Comparison of ENCODE assay signal across 8 mouse cellular contexts in genomic region chr16:92821938-92822629, GRCm38 (mm10). TPM values are rescaled to one million over a fixed set of nuclear protein-coding genes. Genes with fewer than 3 reads are reported as not detected.
DNase-seq lines count a peak whose midpoint lies in the region; ATAC-seq and TF ChIP-seq lines count a peak whose summit lies in the region.
"Had no signal": no experiment of that assay in that cellular context is flagged by ENCODE, and none has a peak within 500 bp of the region (broad histone marks: within the 10 kb centered on the region; RNA-seq: fewer than 3 reads in every experiment).

No protein-coding gene starts in this region.

- H3K9me3 ChIP-seq in hindbrain, postnatal 0 days (ENCODE audit: low read length): no peaks in the 10 kb centered on the region
- H3K9me3 ChIP-seq in forebrain, embryonic 14.5 days (replicated peaks; ENCODE audit: control insufficient read depth, low read length): no peaks in the 10 kb centered on the region
- H3K9me3 ChIP-seq in lung, postnatal 0 days (ENCODE audit: low read length): no peaks in the 10 kb centered on the region

- no peak overlapping the region for H3K27ac ChIP-seq in hindbrain, postnatal 0 days
- no peak overlapping the region for H3K27ac ChIP-seq in forebrain, embryonic 14.5 days (ENCODE audit: low read depth, low read length)
- no peak overlapping the region for H3K27ac ChIP-seq in lung, postnatal 0 days (ENCODE audit: low read length)
- H3K27ac ChIP-seq: heart, adult 2 months had no signal

- H3K9ac ChIP-seq in hindbrain, postnatal 0 days (replicated peaks; ENCODE audit: low read length): no peak overlapping the region
- no peak overlapping the region for H3K9ac ChIP-seq in forebrain, embryonic 14.5 days (ENCODE audit: low read length)
- no peak overlapping the region for H3K9ac ChIP-seq in lung, postnatal 0 days (replicated peaks; ENCODE audit: low read depth)

- H3K4me3 ChIP-seq in hindbrain, postnatal 0 days (ENCODE audit: low read length): no peak overlapping the region
- no peak overlapping the region for H3K4me3 ChIP-seq in forebrain, embryonic 14.5 days (ENCODE audit: low read depth, low read length)
- H3K4me3 ChIP-seq in lung, postnatal 0 days (ENCODE audit: low read depth, low read length): no peak overlapping the region
- H3K4me3 ChIP-seq: heart, adult 2 months had no signal

- TF ChIP-seq EP300 in lung, postnatal 0 days (IDR thresholded peaks at IDR 0.05): no peak

- ATAC-seq in erythroid progenitor cell, adult 5-6 weeks (replicated peaks; ENCODE audit: low FRiP score, poor library complexity, severe bottlenecking): peak; percentile 53
- no peak for ATAC-seq in hindbrain, postnatal 0 days
- ATAC-seq in forebrain, embryonic 14.5 days: no peak
- no peak for ATAC-seq in lung, postnatal 0 days

- TF ChIP-seq CTCF in hindbrain, postnatal 0 days (IDR thresholded peaks at IDR 0.05; ENCODE audit: low read depth): no peak
- TF ChIP-seq CTCF in lung, postnatal 0 days (IDR thresholded peaks at IDR 0.05): no peak

- peak; percentile 86 for DNase-seq in 416B (ENCODE audit: low read depth)
- DNase-seq in B cell, adult 2 months: peak; percentile 33
- peak; percentile 12 for DNase-seq in mesoderm, embryonic 11.5 days (ENCODE audit: low read depth, low spot score)
- DNase-seq in hindbrain, postnatal 0 days (ENCODE audit: low spot score): no peak
- no peak for DNase-seq in forebrain, embryonic 14.5 days (ENCODE audit: low spot score)
- DNase-seq in lung, postnatal 0 days (ENCODE audit: low spot score): no peak

- H3K4me1 ChIP-seq in hindbrain, postnatal 0 days (ENCODE audit: insufficient read depth, low read length): no peaks in the 10 kb centered on the region; the same call in 1 of the 2 replicates
- no peaks in the 10 kb centered on the region for H3K4me1 ChIP-seq in forebrain, embryonic 14.5 days (ENCODE audit: control insufficient read depth, insufficient read depth, low read length)
- H3K4me1 ChIP-seq in lung, postnatal 0 days (ENCODE audit: insufficient read depth, low read depth, low read length): no peaks in the 10 kb centered on the region

- H3K36me3 ChIP-seq in hindbrain, postnatal 0 days (ENCODE audit: insufficient read depth, low read length): no peaks in the 10 kb centered on the region
- no peaks in the 10 kb centered on the region for H3K36me3 ChIP-seq in forebrain, embryonic 14.5 days (ENCODE audit: control insufficient read depth, insufficient read depth, low read length)
- H3K36me3 ChIP-seq in lung, postnatal 0 days (ENCODE audit: insufficient read depth, low read length): no peaks in the 10 kb centered on the region

- H3K4me2 ChIP-seq in hindbrain, postnatal 0 days (ENCODE audit: low read depth, low read length): no peak overlapping the region
- H3K4me2 ChIP-seq in forebrain, embryonic 14.5 days (ENCODE audit: low read length): no peak overlapping the region
- H3K4me2 ChIP-seq in lung, postnatal 0 days (replicated peaks; ENCODE audit: low read depth, low read length): no peak overlapping the region

- WGBS in hindbrain, postnatal 0 days: 56% methylated on average over 14 of the region's 14 CpGs
- WGBS in forebrain, embryonic 14.5 days: 66% methylated on average over 14 of the region's 14 CpGs
- 55% methylated on average over 14 of the region's 14 CpGs for WGBS in lung, postnatal 0 days

- H3K27me3 ChIP-seq in hindbrain, postnatal 0 days (ENCODE audit: insufficient read depth, low read length): no peaks in the 10 kb centered on the region
- H3K27me3 ChIP-seq in forebrain, embryonic 14.5 days (replicated peaks; ENCODE audit: control insufficient read depth, insufficient read depth, low read length): no peaks in the 10 kb centered on the region
- no peaks in the 10 kb centered on the region for H3K27me3 ChIP-seq in lung, postnatal 0 days (replicated peaks; ENCODE audit: insufficient read depth, low read length)

RNA-seq across cellular contexts. Expression of gene Runx1, which starts 3.9 kb away (rescaled TPM):
- 66.7 and 107 TPM in 2 replicates for total RNA-seq in erythroid progenitor cell, adult 5-6 weeks (2015; ENCODE audit: low replicate concordance)
- 57.8 and 59.5 TPM in 2 replicates for total RNA-seq in erythroid progenitor cell, adult 5-6 weeks (2017; ENCODE audit: low replicate concordance)
- 2.2 and 3.5 TPM in 2 replicates for total RNA-seq in hindbrain, postnatal 0 days (2014; rRNA removed)
- 1.1 and 1.3 TPM in 2 replicates for polyA plus RNA-seq in hindbrain, postnatal 0 days (2015; fragmentation: Nextera tagmentation; extraction: Ambion mirVana)
- polyA plus RNA-seq in forebrain, embryonic 14.5 days (2014; fragmentation: Nextera tagmentation; extraction: Ambion mirVana): 0.39 and 0.40 TPM in 2 replicates
- 9.1 and 11.3 TPM in 2 replicates for polyA plus RNA-seq in lung, postnatal 0 days (2015; fragmentation: Nextera tagmentation; extraction: Ambion mirVana)

Comparison
In these comparisons a context has a peak if more than half of its experiments do, and no peak if none do; other contexts are left out.
1. DNase-seq: peak in 416B (single experiment), B cell, adult 2 months (2 of 2) and mesoderm, embryonic 11.5 days (single experiment); none in hindbrain, postnatal 0 days (single experiment), forebrain, embryonic 14.5 days (single experiment) and lung, postnatal 0 days (single experiment).